Mouse (Mus musculus) testis, adult 2 months (tissue): ENCODE data around the gene Crygn. TPM values are rescaled to one million over a fixed set of nuclear protein-coding genes. Genes with fewer than 3 reads are reported as not detected.

ENCODE experiments used
- H3K27ac ChIP-seq: fragments of 200-500 bp; 2 replicates; pipeline ENCODE4 v1.5.1; 2012; ENCODE audit warnings: low read depth, low read length; ENCODE audit not compliant: control insufficient read depth, insufficient read depth
- H3K27me3 ChIP-seq: fragments of 200-500 bp; 2 replicates; pipeline ENCODE4 v1.6.1; 2012; ENCODE audit warnings: mild to moderate bottlenecking, low read length, moderate library complexity; ENCODE audit not compliant: control insufficient read depth, insufficient read depth
- H3K36me3 ChIP-seq: fragments of 200-500 bp; 2 replicates; pipeline ENCODE4 v1.6.1; 2012; ENCODE audit warnings: mild to moderate bottlenecking, low read length; ENCODE audit not compliant: control insufficient read depth, insufficient read depth
- H3K4me1 ChIP-seq: fragments of 200-500 bp; 2 replicates; pipeline ENCODE4 v1.6.1; 2012; ENCODE audit warnings: low read length; ENCODE audit not compliant: control insufficient read depth, insufficient read depth
- H3K4me3 ChIP-seq: fragments of 200-500 bp; 2 replicates; pipeline ENCODE4 v1.5.1; 2012; ENCODE audit warnings: low read depth, mild to moderate bottlenecking, low read length, moderate library complexity, mixed read lengths; ENCODE audit not compliant: control insufficient read depth
- CTCF ChIP-seq: fragments of 200-500 bp; IDR thresholded peaks from 2 replicates; pipeline ENCODE4 v1.5.1; 2012; ENCODE audit warnings: low read depth, mild to moderate bottlenecking, inconsistent platforms, low read length, moderate library complexity; ENCODE audit not compliant: control insufficient read depth, insufficient read depth, insufficient replicate concordance
- POLR2A ChIP-seq: fragments of 200-500 bp; IDR thresholded peaks from 2 replicates; pipeline ENCODE4 v1.6.1; 2012; ENCODE audit warnings: low read depth, mild to moderate bottlenecking, inconsistent platforms, low read length, moderate library complexity; ENCODE audit not compliant: control insufficient read depth
- polyA plus RNA-seq: library from polyadenylated mRNA; depleted of rRNA; stranded (reverse); fragments of >200 nt; gene quantifications from 2 replicates; pipeline ENCODE4 v1.2.3, GENCODE M21; 2012; rRNA removed

The Crygn gene
- not detected in 2 replicates for polyA plus RNA-seq

DNA sequence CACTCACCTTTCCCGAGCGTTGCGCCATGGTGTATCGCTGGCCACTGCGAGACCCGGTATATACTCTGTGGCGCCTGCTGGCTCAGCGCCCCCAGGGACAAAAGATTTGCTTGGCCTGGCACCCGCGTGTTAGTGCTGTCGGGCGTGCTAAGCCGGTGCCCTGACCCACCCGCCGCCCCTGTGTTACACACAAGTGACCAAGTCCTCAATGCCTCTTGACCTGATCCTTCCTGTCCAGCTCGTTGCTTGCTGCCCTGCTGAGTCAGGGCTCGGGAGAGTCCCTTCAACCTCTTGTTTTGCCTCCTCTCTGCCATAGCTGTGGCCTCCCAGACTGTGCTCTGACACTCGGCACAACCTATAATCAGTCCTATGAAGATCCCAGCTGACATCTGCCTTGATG, at the start of gene Crygn:
Crygn (minus strand) TSS at position 193 of the 400 bp plus-strand sequence.
- Histone ChIP-seq H3K27me3 (no peaks in the 10 kb centered on the region), H3K27ac (no peak within 1 kb of the TSS), H3K4me1 (peaks cover 2% of the 10 kb centered on the region; the same call in 1 of the 2 replicates), H3K36me3 (no peaks in the 10 kb centered on the region), H3K4me3 (no peak within 1 kb of the TSS)
- no peak for TF ChIP-seq POLR2A
- TF ChIP-seq CTCF = no peak

DNA sequence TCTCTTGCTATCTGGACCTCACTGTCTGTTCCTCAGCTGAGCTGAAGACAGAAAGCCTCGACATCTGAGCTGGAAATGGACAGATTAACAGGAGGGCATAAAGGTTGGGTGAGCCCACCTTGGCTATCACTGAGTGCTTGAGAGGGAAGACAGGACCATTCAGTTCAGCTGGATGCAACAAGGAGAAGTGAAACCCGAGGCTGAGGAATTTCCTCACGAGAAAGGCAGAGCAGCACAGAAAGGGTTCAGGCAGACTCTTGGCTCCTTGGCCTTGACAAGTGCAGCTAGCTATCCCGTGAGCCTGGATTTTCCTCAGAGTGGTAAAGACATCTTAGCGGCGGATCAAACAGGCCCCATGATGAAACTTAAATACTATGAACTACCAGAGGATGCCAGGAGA, 47.4 kb upstream of the Crygn start:
- TF ChIP-seq POLR2A (no peak), CTCF (no peak)
- Histone ChIP-seq H3K4me1 (no peaks in the 10 kb centered on the region), H3K36me3 (peaks cover 4% of the 10 kb centered on the region; the same call in 1 of the 2 replicates)

DNA sequence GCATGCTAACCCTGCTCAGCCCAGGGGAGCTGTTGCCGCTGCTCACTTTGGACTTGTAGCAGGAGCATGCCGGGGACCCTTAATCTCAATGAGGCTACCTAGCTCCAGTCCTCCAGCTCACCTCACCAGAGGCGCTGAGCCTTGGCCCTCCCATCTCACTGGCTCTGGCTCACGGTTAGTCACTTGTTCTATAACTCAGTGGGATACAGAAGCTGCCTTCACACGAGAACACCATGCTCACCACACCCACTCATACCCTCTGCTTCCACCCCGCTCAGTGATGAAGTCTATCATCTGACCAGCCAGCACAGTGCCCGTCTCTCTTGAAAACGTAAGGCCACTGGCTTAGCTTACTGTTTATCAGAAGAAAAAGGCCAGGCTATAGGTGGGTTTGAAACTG, 46.9 kb upstream of the Crygn start:
- TF ChIP-seq POLR2A (no peak), CTCF (no peak)
- no peaks in the 10 kb centered on the region for H3K4me1 ChIP-seq
- H3K27me3 ChIP-seq = no peaks in the 10 kb centered on the region
- no peak overlapping the region for H3K4me3 ChIP-seq
- H3K36me3 ChIP-seq = peaks cover 4% of the 10 kb centered on the region; the same call in 1 of the 2 replicates
- no peak overlapping the region for H3K27ac ChIP-seq

More for the DNA sequence above, 47.4 kb upstream of the Crygn start:
- H3K27ac ChIP-seq = no peak overlapping the region
- H3K27me3 ChIP-seq = no peaks in the 10 kb centered on the region
- H3K4me3 ChIP-seq = no peak overlapping the region

DNA sequence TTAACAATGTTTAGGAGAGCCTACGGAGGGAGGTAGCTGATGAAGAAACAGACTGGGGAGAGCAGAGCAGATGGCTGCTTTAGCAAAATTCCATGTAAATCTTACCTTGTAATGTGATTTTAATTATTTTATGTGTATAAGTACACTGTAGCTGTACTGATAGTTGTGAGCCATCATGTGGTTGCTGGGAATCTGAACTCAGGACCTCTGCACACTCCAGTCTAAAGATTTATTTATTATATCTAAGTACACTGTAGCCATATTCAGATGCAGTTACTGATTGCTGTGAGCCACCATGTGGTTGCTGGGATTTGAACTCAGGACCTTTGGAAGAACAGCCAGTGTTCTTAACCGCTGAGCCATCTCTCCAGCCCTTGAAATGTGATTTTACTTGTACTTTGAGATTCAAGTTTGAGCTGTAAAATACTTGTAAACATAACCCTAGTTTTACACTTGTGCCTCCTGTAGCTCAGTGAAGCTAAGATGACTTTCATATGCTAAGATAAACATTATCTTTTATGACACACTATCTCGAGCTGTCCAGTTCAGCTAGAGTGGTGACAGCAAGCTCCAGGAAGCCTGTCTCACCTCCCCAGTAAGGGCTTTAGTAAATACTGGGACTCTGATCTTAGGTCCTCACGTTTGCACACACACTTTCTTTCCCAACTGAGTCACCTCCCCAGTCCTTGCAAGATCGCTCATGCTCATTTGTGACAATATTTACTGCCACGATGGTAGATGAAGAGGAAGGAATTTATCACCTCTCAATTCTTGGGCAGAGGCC, 44.2 kb upstream of the Crygn start:
- Histone ChIP-seq H3K36me3 (peaks cover 2% of the 10 kb centered on the region; the same call in 1 of the 2 replicates), H3K4me3 (no peak overlapping the region), H3K27ac (no peak overlapping the region), H3K4me1 (no peaks in the 10 kb centered on the region), H3K27me3 (no peaks in the 10 kb centered on the region)
- TF ChIP-seq CTCF (no peak), POLR2A (no peak)

DNA sequence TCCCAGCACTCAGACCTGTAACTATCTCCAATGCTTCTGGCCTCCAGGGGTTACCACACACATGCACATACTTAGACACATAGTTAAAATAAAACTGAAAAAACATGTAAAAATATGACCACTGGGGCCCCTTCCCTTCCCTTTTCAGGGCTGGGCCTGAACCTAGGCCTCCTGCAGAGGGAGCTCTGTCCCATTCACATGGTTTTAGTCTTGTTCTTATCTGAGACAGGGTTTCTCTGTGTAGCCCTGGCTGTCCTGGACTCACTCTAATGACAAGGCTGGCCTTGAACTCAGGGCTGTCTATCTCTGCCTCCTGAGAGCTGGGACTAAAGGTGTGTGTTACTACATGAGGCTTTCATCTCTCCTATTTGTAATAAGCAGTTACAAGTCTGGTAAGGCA, 42.6 kb upstream of the Crygn start:
- Histone ChIP-seq H3K4me1 (no peaks in the 10 kb centered on the region), H3K36me3 (peaks cover 2% of the 10 kb centered on the region; the same call in 1 of the 2 replicates), H3K27me3 (no peaks in the 10 kb centered on the region), H3K4me3 (no peak overlapping the region), H3K27ac (no peak overlapping the region)
- TF ChIP-seq POLR2A = no peak

DNA sequence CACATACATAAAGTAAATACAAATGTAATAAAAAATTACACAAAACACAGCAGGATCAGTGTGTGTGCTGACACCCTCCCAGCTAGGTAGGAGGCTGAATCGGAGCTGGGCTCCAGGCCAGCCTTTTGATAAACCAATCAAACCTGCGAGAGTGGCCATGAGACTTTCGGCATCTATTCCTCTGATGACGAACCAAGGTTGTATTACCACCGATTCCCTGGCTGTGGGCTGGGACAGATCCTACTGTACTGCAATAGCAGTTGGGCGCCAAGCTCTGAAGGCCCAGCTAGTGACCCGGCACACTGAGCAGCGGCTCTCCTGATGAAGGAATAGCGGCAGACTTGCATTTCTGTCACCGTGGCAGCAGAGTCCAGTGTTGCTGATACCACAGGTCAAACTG, 40.8 kb upstream of the Crygn start:
- TF ChIP-seq POLR2A (no peak), CTCF (no peak)
- Histone ChIP-seq H3K27me3 (no peaks in the 10 kb centered on the region), H3K4me3 (no peak overlapping the region)

DNA sequence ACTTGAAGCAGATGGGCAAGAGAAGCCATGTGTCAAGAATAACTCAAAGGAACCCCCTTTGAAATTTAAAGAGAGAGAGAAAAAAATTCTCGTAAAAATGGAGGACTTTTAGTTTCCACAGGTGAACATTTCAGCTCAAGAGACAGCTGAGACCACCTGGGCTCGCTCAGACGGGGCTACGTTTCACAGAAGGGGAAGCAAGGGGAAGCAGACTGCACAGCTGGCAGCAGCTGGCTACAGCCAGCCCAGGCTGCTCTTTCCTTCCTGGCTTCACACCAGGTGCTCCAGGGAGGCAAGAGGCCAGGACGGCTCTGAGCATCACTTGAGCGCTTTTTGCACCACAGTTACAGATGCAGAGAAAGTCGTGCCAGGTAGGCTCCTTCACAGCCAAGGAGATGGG, 40.0 kb upstream of the Crygn start:
- TF ChIP-seq CTCF = no peak
- no peak for TF ChIP-seq POLR2A

More for the DNA sequence above, 40.8 kb upstream of the Crygn start:
- Histone ChIP-seq H3K36me3 (no peaks in the 10 kb centered on the region), H3K27ac (no peak overlapping the region), H3K4me1 (no peaks in the 10 kb centered on the region)

DNA sequence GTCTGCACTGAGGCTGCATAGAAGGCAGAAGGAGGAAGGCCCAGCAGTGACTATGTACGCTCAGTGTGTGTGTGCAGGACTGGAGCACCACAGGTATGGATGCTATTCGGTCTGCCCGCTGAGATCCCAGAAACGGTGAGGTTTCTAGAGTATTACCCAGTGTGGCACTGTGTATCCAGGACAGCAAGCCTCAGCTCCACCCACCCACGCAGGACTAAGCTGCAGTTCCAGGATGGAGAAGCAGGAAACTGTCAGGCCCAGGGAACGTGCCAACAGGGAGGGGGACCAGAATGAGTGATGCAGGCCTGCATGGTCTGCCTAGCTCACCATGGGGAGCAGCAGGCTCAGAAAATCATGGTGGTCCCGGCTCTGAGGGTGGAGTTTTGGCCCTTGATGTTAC, 35.2 kb upstream of the Crygn start:
- H3K4me3 ChIP-seq = no peak overlapping the region
- TF ChIP-seq CTCF (no peak), POLR2A (no peak)
- H3K27me3 ChIP-seq = no peaks in the 10 kb centered on the region
- no peaks in the 10 kb centered on the region for H3K4me1 ChIP-seq
- H3K27ac ChIP-seq = no peak overlapping the region
- H3K36me3 ChIP-seq = no peaks in the 10 kb centered on the region

More for the DNA sequence above, 40.0 kb upstream of the Crygn start:
- H3K4me1 ChIP-seq = no peaks in the 10 kb centered on the region
- H3K4me3 ChIP-seq = no peak overlapping the region
- H3K27ac ChIP-seq = no peak overlapping the region
- no peaks in the 10 kb centered on the region for H3K27me3 ChIP-seq
- no peaks in the 10 kb centered on the region for H3K36me3 ChIP-seq
